Comparison of ENCODE assay signal across 22 mouse cellular contexts in the genomic region with DNA sequence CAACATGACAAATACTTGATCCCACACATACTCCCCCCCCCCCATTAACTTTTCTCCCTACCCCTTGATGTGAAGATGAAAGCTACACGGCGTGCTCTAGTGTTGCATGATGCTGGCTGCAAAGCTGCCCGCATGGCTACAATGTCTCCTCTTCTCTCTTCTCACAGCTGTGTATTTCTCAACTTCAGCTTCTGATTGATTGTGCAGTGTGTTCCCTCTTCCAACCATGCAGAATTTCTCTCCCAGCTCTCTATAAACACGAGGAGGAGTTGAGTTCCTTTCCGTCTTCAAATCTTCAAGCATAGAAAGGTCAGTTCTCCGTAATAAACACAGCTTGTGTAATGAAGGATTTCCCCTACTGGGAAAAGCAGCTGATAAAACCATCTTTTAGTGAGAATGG.
DNase-seq lines count a peak whose midpoint lies in the region; ATAC-seq and TF ChIP-seq lines count a peak whose summit lies in the region.
"Had no signal": no experiment of that assay in that cellular context is flagged by ENCODE, and none has a peak within 500 bp of the region (broad histone marks: within the 10 kb centered on the region; RNA-seq: fewer than 3 reads in every experiment).

No protein-coding gene starts in this region.

- H3K9me3 ChIP-seq in kidney, postnatal 0 days (replicated peaks; ENCODE audit: low read length): no peaks in the 10 kb centered on the region
- H3K9me3 ChIP-seq: forebrain, embryonic 10.5 days; hindbrain, embryonic 12.5 days; limb, embryonic 12.5 days; midbrain, embryonic 13.5 days; neural tube, embryonic 13.5 days had no signal

- H3K4me1 ChIP-seq in kidney, postnatal 0 days (replicated peaks; ENCODE audit: insufficient read depth, low read length): no peaks in the 10 kb centered on the region
- H3K4me1 ChIP-seq: forebrain, embryonic 10.5 days; hindbrain, embryonic 12.5 days; limb, embryonic 12.5 days; midbrain, embryonic 13.5 days; neural tube, embryonic 13.5 days had no signal

- no peak overlapping the region for H3K27ac ChIP-seq in kidney, postnatal 0 days
- H3K27ac ChIP-seq: forebrain, embryonic 10.5 days; heart, adult 2 months; hindbrain, embryonic 12.5 days; limb, embryonic 12.5 days; liver, embryonic 14.5 days; midbrain, embryonic 13.5 days; neural tube, embryonic 13.5 days had no signal

- H3K4me3 ChIP-seq in kidney, postnatal 0 days (replicated peaks; ENCODE audit: low read depth, low read length): no peak overlapping the region
- H3K4me3 ChIP-seq: forebrain, embryonic 10.5 days; heart, adult 2 months; hindbrain, embryonic 12.5 days; limb, embryonic 12.5 days; midbrain, embryonic 13.5 days; neural tube, embryonic 13.5 days had no signal

- 41% methylated on average over 6 of the region's 6 CpGs for WGBS in kidney, postnatal 0 days

- TF ChIP-seq CTCF in kidney, postnatal 0 days (IDR thresholded peaks at IDR 0.05; ENCODE audit: low read depth): no peak

- H3K36me3 ChIP-seq in kidney, postnatal 0 days (ENCODE audit: insufficient read depth, low read length): no peaks in the 10 kb centered on the region
- H3K36me3 ChIP-seq: forebrain, embryonic 10.5 days; hindbrain, embryonic 12.5 days; limb, embryonic 12.5 days; midbrain, embryonic 13.5 days; neural tube, embryonic 13.5 days had no signal

- ATAC-seq in kidney, postnatal 0 days (replicated peaks; ENCODE audit: low FRiP score, low read depth): no peak
- ATAC-seq in megakaryocyte, adult 5-6 weeks (ENCODE audit: poor library complexity, severe bottlenecking): no peak
- ATAC-seq: forebrain, embryonic 16.5 days; midbrain, embryonic 13.5 days had no signal

- no peak overlapping the region for H3K4me2 ChIP-seq in kidney, postnatal 0 days (ENCODE audit: low read length)
- H3K4me2 ChIP-seq: hindbrain, embryonic 12.5 days; limb, embryonic 12.5 days; midbrain, embryonic 13.5 days; neural tube, embryonic 13.5 days had no signal

- H3K9ac ChIP-seq in kidney, postnatal 0 days (ENCODE audit: low read depth, low read length): no peak overlapping the region
- H3K9ac ChIP-seq: hindbrain, embryonic 12.5 days; limb, embryonic 12.5 days; liver, embryonic 14.5 days; midbrain, embryonic 13.5 days; neural tube, embryonic 13.5 days had no signal

- H3K27me3 ChIP-seq in kidney, postnatal 0 days (ENCODE audit: insufficient read depth, low read length): no peaks in the 10 kb centered on the region
- H3K27me3 ChIP-seq: hindbrain, embryonic 12.5 days; limb, embryonic 12.5 days; midbrain, embryonic 13.5 days; neural tube, embryonic 13.5 days had no signal

- DNase-seq in kidney, postnatal 0 days (ENCODE audit: low spot score): peak; percentile 46
- no peak for DNase-seq in kidney, adult 8-10 months
- DNase-seq in lung, postnatal 10 days: peak; percentile 1
- DNase-seq in lung, postnatal 36 days: no peak
- peak; percentile 1 for DNase-seq in lung, postnatal 25 days (ENCODE audit: low spot score)
- DNase-seq in right cerebral cortex, adult 2 months (ENCODE audit: low spot score in 2 of 2): no peak
- DNase-seq: adrenal gland, postnatal 36 days; cerebellum, adult 11 months; cerebellum, adult 9-11 months; gastrocnemius, postnatal 25 days; heart, adult 2 months; kidney, postnatal 36 days; retina, postnatal 1 day; right cerebral cortex, postnatal 4 days had no signal

Comparison
In these comparisons a context has a peak if more than half of its experiments do, and no peak if none do; other contexts are left out.
1. DNase-seq: peak in kidney, postnatal 0 days (single experiment), lung, postnatal 10 days (single experiment) and lung, postnatal 25 days (single experiment); none in kidney, adult 8-10 months (0 of 2), lung, postnatal 36 days (single experiment) and right cerebral cortex, adult 2 months (0 of 2).